Mouse (Mus musculus): Measurements from ENCODE around the gene Cdk16. TPM values are rescaled to one million over a fixed set of nuclear protein-coding genes. Genes with fewer than 3 reads are reported as not detected.

Cdk16 gene
- polyA plus RNA-seq (2014; fragmentation: Nextera tagmentation; extraction: Ambion mirVana): 86.5 and 98.7 TPM in 2 replicates

GRCm38 (mm10) chrX:20687519-20688067 lies at the start of gene Cdk16:
Gene Cdk16, plus strand, starts transcription at chrX:20687954.
- DNase-seq (ENCODE audit: low spot score, missing footprints): peak; percentile 95
- 21% methylated on average over 16 of the region's 16 CpGs for WGBS
- ATAC-seq (ENCODE audit: low FRiP score): peak; percentile 91
- H3K27ac ChIP-seq (ENCODE audit: low read depth, low read length): peak within 1 kb of the TSS; percentile 90
- peak within 1 kb of the TSS; percentile 81 for H3K9ac ChIP-seq (ENCODE audit: low read length)
- peak within 1 kb of the TSS; percentile 58 for H3K4me2 ChIP-seq
- no peaks in the 10 kb centered on the region for H3K9me3 ChIP-seq (ENCODE audit: control insufficient read depth, low read length)
- no peaks in the 10 kb centered on the region for H3K27me3 ChIP-seq (ENCODE audit: control insufficient read depth, insufficient read depth, low read length)
- peaks cover 6% of the 10 kb centered on the region for H3K4me1 ChIP-seq (ENCODE audit: control insufficient read depth, insufficient read depth, low read length)
- peak within 1 kb of the TSS; percentile 58 for H3K4me3 ChIP-seq (ENCODE audit: low read depth, low read length)
- H3K36me3 ChIP-seq (ENCODE audit: control insufficient read depth, insufficient read depth, low read length): peaks cover under 1% of the 10 kb centered on the region; the same call in 1 of the 2 replicates

GRCm38 (mm10) chrX:20638141-20638540 lies 49.6 kb upstream of the Cdk16 start:
- no peak overlapping the region for H3K9ac ChIP-seq (ENCODE audit: low read length)
- no peak for DNase-seq (ENCODE audit: low spot score, missing footprints)
- H3K9me3 ChIP-seq (ENCODE audit: control insufficient read depth, low read length): no peaks in the 10 kb centered on the region
- peaks cover 6% of the 10 kb centered on the region for H3K36me3 ChIP-seq (ENCODE audit: control insufficient read depth, insufficient read depth, low read length)
- no peaks in the 10 kb centered on the region for H3K27me3 ChIP-seq (ENCODE audit: control insufficient read depth, insufficient read depth, low read length)
- H3K4me3 ChIP-seq (ENCODE audit: low read depth, low read length): no peak overlapping the region
- ATAC-seq (ENCODE audit: low FRiP score): no peak
- no peaks in the 10 kb centered on the region for H3K4me1 ChIP-seq (ENCODE audit: control insufficient read depth, insufficient read depth, low read length)
- H3K27ac ChIP-seq (ENCODE audit: low read depth, low read length): no peak overlapping the region
- no peak overlapping the region for H3K4me2 ChIP-seq
- WGBS: 90% methylated on average over 2 of the region's 2 CpGs

GRCm38 (mm10) chrX:20644780-20645179 lies 43.0 kb upstream of the Cdk16 start:
- DNase-seq (ENCODE audit: low spot score, missing footprints): no peak
- H3K4me1 ChIP-seq (ENCODE audit: control insufficient read depth, insufficient read depth, low read length): no peaks in the 10 kb centered on the region
- H3K9me3 ChIP-seq (ENCODE audit: control insufficient read depth, low read length): no peaks in the 10 kb centered on the region
- H3K27me3 ChIP-seq (ENCODE audit: control insufficient read depth, insufficient read depth, low read length): no peaks in the 10 kb centered on the region
- no peak for ATAC-seq (ENCODE audit: low FRiP score)
- H3K4me2 ChIP-seq: no peak overlapping the region
- 88% methylated on average over 5 of the region's 5 CpGs for WGBS
- no peak overlapping the region for H3K27ac ChIP-seq (ENCODE audit: low read depth, low read length)
- H3K4me3 ChIP-seq (ENCODE audit: low read depth, low read length): no peak overlapping the region
- H3K36me3 ChIP-seq (ENCODE audit: control insufficient read depth, insufficient read depth, low read length): peaks cover 11% of the 10 kb centered on the region
- no peak overlapping the region for H3K9ac ChIP-seq (ENCODE audit: low read length)

- WGBS: 28% methylated on average over 5 of the region's 5 CpGs
- Histone ChIP-seq H3K9ac (ENCODE audit: low read length) (no peak overlapping the region), H3K4me1 (ENCODE audit: control insufficient read depth, insufficient read depth, low read length) (peaks cover 3% of the 10 kb centered on the region; the same call in 1 of the 2 replicates), H3K4me3 (ENCODE audit: low read depth, low read length) (no peak overlapping the region), H3K27me3 (ENCODE audit: control insufficient read depth, insufficient read depth, low read length) (no peaks in the 10 kb centered on the region), H3K36me3 (ENCODE audit: control insufficient read depth, insufficient read depth, low read length) (no peaks in the 10 kb centered on the region), H3K4me2 (peak overlapping the region; percentile 65; the same call in 1 of the 2 replicates), H3K27ac (ENCODE audit: low read depth, low read length) (no peak overlapping the region), H3K9me3 (ENCODE audit: control insufficient read depth, low read length) (no peaks in the 10 kb centered on the region)
- ATAC-seq (ENCODE audit: low FRiP score) (no peak), DNase-seq (ENCODE audit: low spot score, missing footprints) (no peak)
Observed at GRCm38 (mm10) chrX:20657593-20657992, 30.2 kb upstream of the Cdk16 start.

- Histone ChIP-seq H3K4me2 (peak within 1 kb of the TSS; percentile 65), H3K4me3 (ENCODE audit: low read depth, low read length) (peak within 1 kb of the TSS; percentile 30), H3K9me3 (ENCODE audit: control insufficient read depth, low read length) (no peaks in the 10 kb centered on the region), H3K36me3 (ENCODE audit: control insufficient read depth, insufficient read depth, low read length) (no peaks in the 10 kb centered on the region), H3K27me3 (ENCODE audit: control insufficient read depth, insufficient read depth, low read length) (no peaks in the 10 kb centered on the region), H3K9ac (ENCODE audit: low read length) (peak within 1 kb of the TSS; percentile 51; the same call in 1 of the 2 replicates), H3K4me1 (ENCODE audit: control insufficient read depth, insufficient read depth, low read length) (peaks cover 3% of the 10 kb centered on the region; the same call in 1 of the 2 replicates), H3K27ac (ENCODE audit: low read depth, low read length) (no peak within 1 kb of the TSS)
- ATAC-seq (ENCODE audit: low FRiP score) (peak; percentile 79), DNase-seq (ENCODE audit: low spot score, missing footprints) (peak; percentile 96)
- WGBS: 13% methylated on average over 27 of the region's 27 CpGs
Observed at GRCm38 (mm10) chrX:20658026-20658652, 29.6 kb upstream of the Cdk16 start, which contains the start of gene Uba1. Gene Uba1, plus strand, starts transcription at chrX:20658326.

- Histone ChIP-seq H3K4me1 (ENCODE audit: control insufficient read depth, insufficient read depth, low read length) (peaks cover 3% of the 10 kb centered on the region; the same call in 1 of the 2 replicates), H3K27ac (ENCODE audit: low read depth, low read length) (no peak overlapping the region), H3K9ac (ENCODE audit: low read length) (peak overlapping the region; percentile 51; the same call in 1 of the 2 replicates), H3K9me3 (ENCODE audit: control insufficient read depth, low read length) (no peaks in the 10 kb centered on the region), H3K36me3 (ENCODE audit: control insufficient read depth, insufficient read depth, low read length) (no peaks in the 10 kb centered on the region), H3K4me2 (peak overlapping the region; percentile 65), H3K4me3 (ENCODE audit: low read depth, low read length) (peak overlapping the region; percentile 30), H3K27me3 (ENCODE audit: control insufficient read depth, insufficient read depth, low read length) (no peaks in the 10 kb centered on the region)
- DNase-seq (ENCODE audit: low spot score, missing footprints): peak; percentile 89
- WGBS: 16% methylated on average over 24 of the region's 24 CpGs
- no peak for ATAC-seq (ENCODE audit: low FRiP score)
Observed at GRCm38 (mm10) chrX:20658891-20659406, 28.8 kb upstream of the Cdk16 start.

- 33% methylated on average over 5 of the region's 5 CpGs for WGBS
- peak overlapping the region; percentile 61; the same call in 1 of the 2 replicates for H3K4me3 ChIP-seq (ENCODE audit: low read depth, low read length)
- no peak for DNase-seq (ENCODE audit: low spot score, missing footprints)
- peak overlapping the region; percentile 72 for H3K27ac ChIP-seq (ENCODE audit: low read depth, low read length)
- no peaks in the 10 kb centered on the region for H3K9me3 ChIP-seq (ENCODE audit: control insufficient read depth, low read length)
- peaks cover 6% of the 10 kb centered on the region for H3K4me1 ChIP-seq (ENCODE audit: control insufficient read depth, insufficient read depth, low read length)
- peak overlapping the region; percentile 22; the same call in 1 of the 2 replicates for H3K4me2 ChIP-seq
- no peaks in the 10 kb centered on the region for H3K27me3 ChIP-seq (ENCODE audit: control insufficient read depth, insufficient read depth, low read length)
- H3K9ac ChIP-seq (ENCODE audit: low read length): no peak overlapping the region
- ATAC-seq (ENCODE audit: low FRiP score): peak; percentile 84
- H3K36me3 ChIP-seq (ENCODE audit: control insufficient read depth, insufficient read depth, low read length): no peaks in the 10 kb centered on the region
Observed at GRCm38 (mm10) chrX:20662317-20662715, 25.4 kb upstream of the Cdk16 start.

GRCm38 (mm10) chrX:20662716-20663443 lies 24.9 kb upstream of the Cdk16 start:
- Histone ChIP-seq H3K27me3 (ENCODE audit: control insufficient read depth, insufficient read depth, low read length) (no peaks in the 10 kb centered on the region), H3K4me3 (ENCODE audit: low read depth, low read length) (peak overlapping the region; percentile 61), H3K9me3 (ENCODE audit: control insufficient read depth, low read length) (no peaks in the 10 kb centered on the region), H3K36me3 (ENCODE audit: control insufficient read depth, insufficient read depth, low read length) (no peaks in the 10 kb centered on the region), H3K4me2 (peak overlapping the region; percentile 60), H3K9ac (ENCODE audit: low read length) (peak overlapping the region; percentile 75), H3K4me1 (ENCODE audit: control insufficient read depth, insufficient read depth, low read length) (peaks cover 6% of the 10 kb centered on the region), H3K27ac (ENCODE audit: low read depth, low read length) (peak overlapping the region; percentile 57; the same call in 1 of the 2 replicates)
- peak; percentile 94 for DNase-seq (ENCODE audit: low spot score, missing footprints)
- 16% methylated on average over 26 of the region's 28 CpGs for WGBS
- ATAC-seq (ENCODE audit: low FRiP score): peak; percentile 90
